Mouse (Mus musculus) G1E-ER4 (cell line): ENCODE data around the gene Commd4. TPM values are rescaled to one million over a fixed set of nuclear protein-coding genes. Genes with fewer than 3 reads are reported as not detected.

Source experiments
- GATA1 ChIP-seq: IDR thresholded peaks from one replicate; pipeline ENCODE4 v1.8.0; 2012; ENCODE audit warnings: low read length, inconsistent platforms
- polyA plus RNA-seq: library from polyadenylated mRNA; stranded (reverse); fragments of >175 nt; gene quantifications from 2 replicates; pipeline ENCODE4 v1.2.3, GENCODE M21; 2012

Commd4 gene
- 37.5 and 41.5 TPM in 2 replicates for polyA plus RNA-seq

DNA sequence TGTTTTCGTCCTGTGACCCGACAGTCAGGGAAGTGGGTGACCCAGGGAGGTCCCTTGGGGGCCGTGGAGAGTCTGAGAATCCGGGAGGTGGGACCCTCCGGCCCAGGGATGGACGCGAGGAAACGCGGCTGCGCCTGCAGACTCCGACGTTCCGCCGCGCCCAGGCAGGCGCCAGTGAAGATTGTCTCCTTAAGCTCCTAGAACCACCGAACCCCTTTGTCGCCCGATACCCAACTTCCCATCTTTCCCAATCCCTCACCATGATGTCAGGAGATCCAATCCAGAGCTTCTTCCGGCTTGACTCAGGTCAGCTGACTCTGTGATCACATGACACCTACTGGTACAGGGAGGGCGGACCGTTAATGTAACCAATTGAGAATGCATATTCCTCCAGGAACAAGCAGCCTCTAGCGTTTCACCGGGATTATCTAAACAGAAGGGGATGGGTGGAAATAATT, at the start of gene Commd4:
TSS of gene Commd4 (minus strand) at position 319 of the 458 bp plus-strand sequence.
- no peak for TF ChIP-seq GATA1

DNA sequence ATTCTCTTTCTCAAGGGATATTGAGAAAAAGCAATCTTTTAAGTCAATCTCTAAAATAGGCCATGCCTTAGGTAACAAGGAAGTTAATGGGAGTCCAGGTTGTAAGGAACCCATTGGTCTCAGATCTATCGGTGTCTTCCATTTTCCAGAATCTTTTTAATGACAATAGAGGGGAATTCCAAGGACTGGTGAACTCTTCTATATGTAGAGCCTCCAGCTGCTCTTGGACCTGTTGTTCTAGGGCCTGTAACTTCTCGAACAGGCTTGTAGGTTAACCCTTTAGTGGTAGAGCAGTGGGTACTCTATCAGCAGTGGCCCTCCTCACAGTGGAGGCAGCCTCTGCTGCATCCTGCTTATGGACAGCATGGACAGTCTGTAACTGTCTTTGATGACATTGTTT, 48.8 kb upstream of the Commd4 start:
- TF ChIP-seq GATA1, result no peak

DNA sequence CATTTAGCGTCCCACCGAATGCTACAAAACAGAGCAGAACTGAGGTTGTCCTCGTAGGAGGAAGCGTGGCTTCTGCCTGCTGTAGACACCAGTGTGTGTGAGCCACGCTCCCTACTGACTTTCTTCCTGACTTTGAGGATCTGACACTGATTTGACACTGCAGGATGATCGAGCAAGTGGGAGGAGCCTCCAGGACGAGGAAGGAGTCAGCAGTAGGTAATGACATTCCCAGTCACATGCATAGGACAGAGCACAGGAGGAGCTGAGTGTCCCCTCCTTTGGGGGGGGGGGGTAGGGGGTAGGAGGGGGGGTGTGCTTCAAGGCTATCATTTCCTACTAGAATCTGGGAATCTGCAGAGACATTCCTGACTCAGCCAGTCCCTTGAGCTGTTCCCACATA, 44.9 kb upstream of the Commd4 start:
- TF ChIP-seq GATA1, result no peak

GRCm38 (mm10) chr9:57197414-57197813, 39.3 kb upstream of the Commd4 start:
- no peak for TF ChIP-seq GATA1

DNA sequence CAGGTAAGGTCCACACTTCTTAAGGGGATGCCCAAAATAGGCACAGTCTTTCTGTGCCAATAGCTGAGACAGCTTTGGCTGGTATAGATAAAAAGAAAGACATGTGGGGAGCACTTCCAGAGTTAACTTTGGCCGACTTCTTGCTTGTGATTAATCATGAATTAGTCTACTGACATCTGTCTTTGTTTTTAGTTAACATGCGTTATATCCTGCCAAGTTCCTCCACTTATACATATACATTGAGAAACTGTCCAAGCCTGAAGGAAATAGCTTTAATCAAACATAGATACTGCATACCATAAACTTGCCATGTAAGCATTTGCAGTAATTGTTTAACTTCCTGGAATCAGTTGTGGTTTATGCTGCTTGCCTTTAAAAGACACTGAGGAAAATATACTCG, 38.6 kb upstream of the Commd4 start:
- no peak for TF ChIP-seq GATA1

GRCm38 (mm10) chr9:57168411-57168810, 10.3 kb upstream of the Commd4 start:
- no peak for TF ChIP-seq GATA1

DNA sequence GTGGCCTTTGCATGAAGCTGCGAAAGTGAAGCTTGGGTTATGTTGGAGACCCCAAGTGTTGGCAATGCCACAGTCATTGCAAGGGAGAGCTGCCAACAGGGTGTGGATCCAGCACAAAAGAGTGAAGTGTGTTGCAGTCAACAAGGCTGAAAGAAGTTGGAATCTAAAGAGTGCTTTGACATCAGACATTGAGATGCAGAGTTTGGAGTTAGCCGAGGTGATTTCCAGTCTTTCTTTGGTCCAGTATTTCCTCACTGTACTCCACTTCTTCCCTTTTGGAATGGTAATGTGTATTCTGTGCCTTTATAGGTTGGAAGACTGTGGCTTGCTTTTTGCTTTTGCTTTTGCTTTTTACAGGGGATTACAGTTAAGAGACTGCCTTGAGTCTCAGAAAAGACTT, 8.0 kb upstream of the Commd4 start:
- TF ChIP-seq GATA1, result no peak

DNA sequence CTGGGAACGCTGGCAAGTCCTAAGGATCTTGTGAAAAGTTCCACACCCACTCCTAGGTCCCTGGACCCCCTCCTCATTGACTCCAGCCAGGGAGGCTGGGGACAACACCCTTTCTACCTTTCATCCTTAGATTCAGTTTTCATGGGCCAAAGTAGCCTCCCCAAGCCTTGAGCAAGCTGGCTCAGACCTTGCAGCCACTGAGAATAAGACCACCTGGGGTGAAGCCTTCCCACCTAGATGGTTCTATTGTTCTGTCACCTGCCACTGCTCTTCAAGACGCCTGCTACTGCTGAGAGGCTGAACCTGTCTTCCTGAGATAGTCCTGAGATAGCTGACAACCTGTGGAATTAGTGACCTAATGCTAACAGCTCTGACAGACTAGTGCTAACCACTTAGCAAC, 5.0 kb upstream of the Commd4 start:
- TF ChIP-seq GATA1, result no peak

DNA sequence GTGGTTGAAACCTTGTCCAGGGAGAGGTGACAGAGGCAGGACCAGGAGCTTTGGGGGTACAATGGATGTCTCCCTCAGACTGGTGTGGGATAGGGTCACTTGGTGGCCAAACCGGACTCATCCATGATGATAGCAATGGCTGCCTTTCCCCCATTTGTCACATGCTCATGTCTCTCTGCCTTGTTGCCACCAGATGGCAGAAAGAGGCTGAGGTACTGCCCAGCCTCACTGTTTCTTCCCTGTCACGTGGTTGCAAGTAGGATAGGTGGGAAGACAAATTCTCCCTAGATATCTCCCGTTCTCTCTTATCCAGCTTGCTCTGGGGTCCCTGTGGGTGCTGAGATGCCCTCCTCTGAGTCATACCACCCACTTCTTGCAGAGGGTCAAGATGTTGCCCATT, 4.4 kb upstream of the Commd4 start:
- no peak for TF ChIP-seq GATA1

DNA sequence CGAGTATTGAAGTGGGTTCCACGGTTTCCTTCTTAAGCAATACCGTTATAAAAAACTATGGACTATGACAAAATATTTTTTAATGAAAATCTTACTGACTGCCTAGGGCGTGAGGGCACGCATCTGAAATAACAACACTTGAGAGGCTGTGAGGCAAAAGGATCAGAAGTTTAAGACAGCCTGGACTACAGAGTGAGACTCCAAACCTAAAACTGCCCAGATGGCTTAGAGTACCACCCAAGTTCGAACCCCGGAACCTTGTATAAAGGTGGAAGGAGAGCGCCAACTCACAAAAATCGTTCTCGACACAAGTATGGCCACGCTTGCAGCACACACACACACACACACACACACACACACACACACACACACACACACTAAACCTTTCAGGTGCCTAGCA, 375 bp upstream of the Commd4 start:
- no peak for TF ChIP-seq GATA1

- no peak for TF ChIP-seq GATA1
Observed at GRCm38 (mm10) chr9:57157499-57157898, 632 bp downstream of the Commd4 start.

GRCm38 (mm10) chr9:57156823-57157222, 1.3 kb downstream of the Commd4 start:
- no peak for TF ChIP-seq GATA1

- no peak for TF ChIP-seq GATA1
Observed at GRCm38 (mm10) chr9:57156383-57156782, 1.7 kb downstream of the Commd4 start.

DNA sequence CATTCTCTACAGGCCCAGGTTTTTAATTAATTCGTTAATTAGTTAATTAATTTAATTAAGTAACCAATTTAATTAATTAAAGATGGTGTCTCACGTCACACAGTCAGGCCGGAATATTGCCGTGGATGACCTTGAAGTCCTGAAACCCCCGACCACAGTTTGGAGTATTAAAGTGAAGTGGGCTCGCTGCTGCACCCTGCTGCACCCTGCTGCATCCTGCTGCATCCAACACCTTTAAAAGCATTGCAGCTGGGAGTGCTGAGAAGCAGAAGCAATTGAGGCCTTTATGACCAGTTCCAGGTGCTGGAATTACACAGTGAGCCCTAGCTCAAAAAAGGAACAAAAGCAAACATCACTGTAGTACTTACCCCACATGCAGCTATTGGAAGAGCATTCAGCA, 5.8 kb downstream of the Commd4 start:
- no peak for TF ChIP-seq GATA1

DNA sequence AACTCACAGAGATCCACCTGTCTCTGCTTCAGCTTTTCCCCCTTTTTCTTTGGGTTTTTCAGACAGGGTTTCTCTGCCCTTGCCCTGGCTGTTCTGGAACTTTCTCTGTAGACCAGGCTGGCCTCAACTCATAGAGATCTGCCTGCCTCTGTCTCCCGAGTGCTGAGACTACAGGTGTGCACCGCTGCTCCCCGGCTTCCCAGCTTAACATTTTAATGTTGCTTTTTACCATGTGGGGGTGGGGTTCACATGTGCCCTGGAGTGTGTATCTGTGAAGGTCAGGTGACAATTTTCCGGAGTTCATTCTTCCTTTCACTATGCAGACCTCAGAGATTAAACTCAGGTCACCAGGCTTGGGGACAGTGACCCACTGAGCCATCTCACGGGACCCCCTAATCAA, 7.9 kb downstream of the Commd4 start:
- TF ChIP-seq GATA1, result no peak

DNA sequence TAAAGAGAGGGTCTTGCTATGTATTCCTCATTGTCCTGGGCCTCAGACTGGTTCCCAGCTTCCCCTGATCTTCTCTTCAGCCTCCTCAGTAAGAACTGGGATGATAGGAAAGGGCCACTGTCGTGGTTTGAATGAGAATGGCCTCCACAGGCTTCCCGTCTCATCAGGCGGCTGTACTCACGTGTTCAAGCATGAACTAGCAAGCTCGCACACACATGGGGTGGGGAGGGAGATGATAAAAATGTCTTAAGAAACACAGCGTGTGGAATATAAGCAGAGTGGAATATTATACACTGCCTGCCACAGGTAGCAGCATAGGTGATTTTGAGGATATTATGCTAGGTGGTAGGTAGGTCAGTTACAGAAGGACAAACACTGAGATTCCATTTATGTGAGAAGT, 9.1 kb downstream of the Commd4 start:
- no peak for TF ChIP-seq GATA1

DNA sequence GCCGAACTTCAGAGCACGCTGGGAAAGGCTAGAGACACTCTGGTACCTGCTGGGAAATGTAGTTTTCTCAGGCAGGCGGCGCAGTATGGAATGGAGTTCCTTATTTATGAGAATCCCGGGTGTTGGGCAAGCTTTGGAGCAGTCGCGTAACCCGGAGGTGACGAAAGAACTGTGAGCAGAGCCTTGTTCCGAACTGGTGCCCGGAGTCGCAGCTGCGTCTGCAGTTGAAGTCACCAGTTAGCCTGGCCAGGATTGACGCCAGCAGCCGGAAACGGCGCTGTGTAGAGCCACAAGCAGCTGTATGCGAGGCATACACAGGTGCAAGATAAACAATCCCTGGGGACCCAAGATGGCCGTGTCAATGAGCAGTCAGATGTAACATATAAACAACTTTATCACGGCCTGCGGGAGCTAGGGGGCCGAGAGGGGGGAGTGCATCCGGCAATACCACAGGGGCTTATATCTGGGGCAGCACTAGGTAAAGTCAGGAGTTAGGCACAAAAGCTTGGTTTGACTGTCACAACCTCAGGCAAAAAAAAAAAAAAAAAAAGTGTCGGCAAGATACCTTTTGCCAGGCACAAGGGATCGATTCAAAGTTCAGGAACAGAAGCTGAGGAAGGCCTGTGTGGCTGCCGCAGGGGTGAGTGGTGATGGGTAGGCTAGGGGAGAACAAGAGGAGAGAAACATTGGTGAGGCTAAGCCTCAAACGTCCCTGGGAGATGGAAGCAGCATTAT, 9.8 kb downstream of the Commd4 start, which contains the start of gene Neil1:
TSS of gene Neil1 (minus strand) at position 162 of the 735 bp plus-strand sequence.
- TF ChIP-seq GATA1, result no peak
